Mouse (Mus musculus) E14TG2a.4 (cell line): ENCODE measurements around the gene Gab2.

Experiments used
- H3K27me3 ChIP-seq: 2 replicates; pipeline ENCODE4 v1.6.1; 2014; ENCODE audit warnings: low read length, control low read depth; ENCODE audit not compliant: insufficient read depth
- H3K36me3 ChIP-seq: 2 replicates; pipeline ENCODE4 v1.6.1; 2014; ENCODE audit warnings: low read length, control low read depth; ENCODE audit not compliant: insufficient read depth
- H3K4me1 ChIP-seq: replicated peaks from 2 replicates; pipeline ENCODE4 v1.6.1; 2014; ENCODE audit warnings: low read depth, low read length, control low read depth
- H3K4me3 ChIP-seq: replicated peaks from 2 replicates; pipeline ENCODE4 v1.5.1; 2014; ENCODE audit warnings: mild to moderate bottlenecking, low read length
- H3K9me3 ChIP-seq: 2 replicates; pipeline ENCODE4 v1.6.1; 2014; ENCODE audit warnings: low read length, control low read depth
- CTCF ChIP-seq: conservative IDR thresholded peaks from 2 replicates; pipeline ENCODE4 v1.5.1; 2014; ENCODE audit warnings: low read length
- NANOG ChIP-seq: IDR thresholded peaks from 2 replicates; pipeline ENCODE4 v1.6.1; 2014; ENCODE audit warnings: borderline replicate concordance, low read length, mixed read lengths
- POU5F1 ChIP-seq: IDR thresholded peaks from 2 replicates; pipeline ENCODE4 v1.6.1; 2014; ENCODE audit warnings: low read length, borderline replicate concordance

Gene Gab2

DNA sequence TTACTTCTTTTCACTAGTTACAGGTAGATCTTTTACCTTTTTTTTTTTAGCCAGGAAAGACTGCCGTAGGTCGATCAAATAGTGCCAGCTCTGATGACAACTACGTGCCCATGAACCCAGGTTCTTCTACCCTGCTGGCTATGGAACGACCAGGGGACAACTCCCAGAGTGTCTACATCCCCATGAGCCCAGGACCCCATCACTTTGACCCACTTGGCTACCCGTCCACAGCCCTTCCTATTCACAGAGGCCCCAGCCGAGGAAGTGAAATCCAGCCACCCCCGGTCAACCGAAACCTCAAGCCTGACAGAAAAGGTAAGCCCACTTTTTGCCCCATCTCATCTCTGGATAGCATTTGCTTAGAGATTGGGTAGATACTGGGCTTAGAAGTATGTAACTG, 219.9 kb downstream of the Gab2 start:
- TF ChIP-seq POU5F1 (no peak), NANOG (no peak), CTCF (no peak)
- 0 out of 2 replicates have a peak, but pooled peaks cover under 1% of the 10 kb centered on the region for H3K9me3 ChIP-seq
- no peak overlapping the region for H3K4me3 ChIP-seq
- no peaks in the 10 kb centered on the region for H3K36me3 ChIP-seq
- H3K4me1 ChIP-seq, result no peaks in the 10 kb centered on the region
- peaks cover 26% of the 10 kb centered on the region for H3K27me3 ChIP-seq

DNA sequence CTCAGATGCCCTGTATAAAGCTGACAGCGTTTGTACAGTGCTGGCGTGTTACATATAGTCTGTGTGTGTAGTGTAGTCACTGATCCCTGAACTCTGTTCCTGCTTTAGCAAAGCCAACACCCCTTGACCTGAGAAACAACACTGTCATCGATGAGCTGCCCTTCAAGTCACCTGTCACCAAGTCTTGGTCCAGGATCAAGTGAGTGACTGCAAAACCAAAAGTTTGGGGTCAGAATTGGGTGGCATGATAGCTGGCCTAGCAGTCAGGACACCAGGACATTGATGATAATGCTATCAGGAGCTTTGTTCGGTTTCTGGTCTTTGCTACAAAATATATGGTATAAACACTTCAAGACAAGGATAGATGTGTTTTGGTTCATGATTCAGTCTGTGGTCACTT, 220.9 kb downstream of the Gab2 start:
- no peak for TF ChIP-seq NANOG
- no peak for TF ChIP-seq CTCF
- no peak for TF ChIP-seq POU5F1
- Histone ChIP-seq H3K9me3 (peaks cover 6% of the 10 kb centered on the region; the same call in 1 of the 2 replicates), H3K27me3 (peaks cover 26% of the 10 kb centered on the region), H3K36me3 (no peaks in the 10 kb centered on the region), H3K4me1 (no peaks in the 10 kb centered on the region), H3K4me3 (no peak overlapping the region)

DNA sequence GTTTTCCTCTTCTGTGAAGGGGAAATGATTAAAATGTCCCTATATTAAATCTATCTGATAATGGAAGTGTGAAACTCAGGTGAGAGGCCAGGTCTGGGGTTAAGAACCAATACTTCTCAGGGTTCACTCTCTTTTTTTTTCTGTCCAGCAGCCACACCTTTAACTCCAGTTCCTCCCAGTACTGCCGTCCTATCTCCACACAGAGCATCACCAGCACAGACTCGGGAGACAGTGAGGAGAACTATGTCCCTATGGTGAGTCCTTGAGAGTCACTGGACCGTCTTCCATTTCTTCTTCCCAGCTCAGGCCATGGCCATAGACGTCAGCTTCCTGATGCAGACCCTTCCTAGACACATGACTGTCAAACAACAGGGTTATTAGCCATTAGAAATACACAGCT, 221.5 kb downstream of the Gab2 start:
- H3K36me3 ChIP-seq, result no peaks in the 10 kb centered on the region
- peaks cover 6% of the 10 kb centered on the region; the same call in 1 of the 2 replicates for H3K9me3 ChIP-seq
- no peak for TF ChIP-seq NANOG
- no peak for TF ChIP-seq POU5F1
- TF ChIP-seq CTCF, result no peak
- H3K27me3 ChIP-seq, result peaks cover 26% of the 10 kb centered on the region
- H3K4me1 ChIP-seq, result no peaks in the 10 kb centered on the region
- H3K4me3 ChIP-seq, result no peak overlapping the region

GRCm38 (mm10) chr7:97303614-97304013, 222.2 kb downstream of the Gab2 start:
- Histone ChIP-seq H3K4me3 (no peak overlapping the region), H3K27me3 (peaks cover 24% of the 10 kb centered on the region), H3K9me3 (peaks cover 6% of the 10 kb centered on the region; the same call in 1 of the 2 replicates), H3K4me1 (no peaks in the 10 kb centered on the region), H3K36me3 (no peaks in the 10 kb centered on the region)
- TF ChIP-seq POU5F1 (no peak), CTCF (no peak), NANOG (no peak)

GRCm38 (mm10) chr7:97304471-97304870, 223.1 kb downstream of the Gab2 start:
- Histone ChIP-seq H3K27me3 (peaks cover 17% of the 10 kb centered on the region), H3K9me3 (peaks cover 6% of the 10 kb centered on the region; the same call in 1 of the 2 replicates), H3K36me3 (0 out of 2 replicates have a peak, but pooled peaks cover under 1% of the 10 kb centered on the region), H3K4me3 (no peak overlapping the region), H3K4me1 (no peaks in the 10 kb centered on the region)
- no peak for TF ChIP-seq POU5F1
- TF ChIP-seq NANOG, result no peak
- no peak for TF ChIP-seq CTCF

DNA sequence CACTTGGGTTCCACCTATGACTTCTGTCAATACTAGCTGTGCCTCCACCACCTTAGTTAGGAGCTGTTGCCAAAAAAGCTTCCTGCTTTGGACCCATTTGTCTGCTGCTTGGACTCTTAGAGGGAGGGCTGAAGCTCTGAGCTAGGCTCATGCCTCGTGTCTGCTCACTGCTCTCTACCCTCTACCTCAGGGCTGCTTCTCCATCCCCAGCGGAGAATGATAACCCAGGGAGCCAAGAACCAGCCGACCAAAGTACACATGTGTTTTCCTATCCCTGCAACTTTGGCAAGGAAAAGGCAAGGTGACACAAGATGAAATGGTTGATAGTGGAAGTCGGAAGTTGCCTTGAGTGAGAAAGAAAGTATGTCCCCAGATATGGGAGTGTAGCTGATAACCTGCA, 223.8 kb downstream of the Gab2 start:
- peaks cover 6% of the 10 kb centered on the region; the same call in 1 of the 2 replicates for H3K9me3 ChIP-seq
- H3K4me1 ChIP-seq, result no peaks in the 10 kb centered on the region
- TF ChIP-seq POU5F1 (no peak), NANOG (no peak), CTCF (no peak)
- H3K4me3 ChIP-seq, result no peak overlapping the region
- H3K27me3 ChIP-seq, result peaks cover 11% of the 10 kb centered on the region
- H3K36me3 ChIP-seq, result peaks cover 8% of the 10 kb centered on the region

DNA sequence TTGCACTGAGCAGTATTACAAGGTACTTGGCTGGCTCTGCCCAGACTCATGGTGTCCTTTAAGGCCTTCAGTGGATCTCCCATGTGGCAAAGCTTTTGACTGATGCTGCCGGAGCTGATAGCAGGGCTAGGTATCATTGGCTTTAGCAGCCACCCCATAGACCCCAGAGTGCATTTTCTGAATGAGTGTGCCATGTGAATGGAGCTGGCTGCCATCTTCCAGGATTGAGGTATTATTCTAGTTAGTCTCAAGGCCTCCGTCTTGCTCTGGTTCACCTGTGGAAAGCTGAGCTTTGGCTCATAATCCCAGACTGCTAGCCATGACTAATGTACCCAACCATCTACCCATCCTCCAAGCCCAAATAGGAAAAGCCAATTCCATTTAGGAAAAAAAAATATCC, 225.4 kb downstream of the Gab2 start:
- H3K27me3 ChIP-seq, result peaks cover 6% of the 10 kb centered on the region; the same call in 1 of the 2 replicates
- peaks cover 6% of the 10 kb centered on the region; the same call in 1 of the 2 replicates for H3K9me3 ChIP-seq
- H3K36me3 ChIP-seq, result peaks cover 24% of the 10 kb centered on the region
- no peaks in the 10 kb centered on the region for H3K4me1 ChIP-seq
- H3K4me3 ChIP-seq, result no peak overlapping the region
- TF ChIP-seq POU5F1 (no peak), NANOG (no peak), CTCF (no peak)

- Histone ChIP-seq H3K36me3 (peaks cover 31% of the 10 kb centered on the region), H3K4me3 (no peak overlapping the region), H3K9me3 (peaks cover 6% of the 10 kb centered on the region; the same call in 1 of the 2 replicates), H3K27me3 (peaks cover 6% of the 10 kb centered on the region; the same call in 1 of the 2 replicates), H3K4me1 (no peaks in the 10 kb centered on the region)
- TF ChIP-seq NANOG (no peak), CTCF (no peak), POU5F1 (no peak)
These were observed 226.2 kb downstream of the Gab2 start for GRCm38 (mm10) chr7:97307546-97307945.
